Mouse (Mus musculus): ENCODE data around the gene Zbtb40.

- no peak for TF ChIP-seq CTCF (IDR thresholded peaks at IDR 0.05; ENCODE audit: low read depth)
- no peak for TF ChIP-seq EP300 (optimal IDR thresholded peaks at IDR 0.05)
These were observed 50.2 kb downstream of the Zbtb40 start for GRCm38 (mm10) chr4:136998371-136998770.

Measured in stomach, postnatal 0 days (tissue).